ENCODE assay signal across 7 mouse cellular contexts in genomic region chr3:58982896-58983837, GRCm38 (mm10). TPM values are rescaled to one million over a fixed set of nuclear protein-coding genes. Genes with fewer than 3 reads are reported as not detected.
DNase-seq lines count a peak whose midpoint lies in the region; ATAC-seq lines count a peak whose summit lies in the region.

No protein-coding gene starts in this region.

- no peak overlapping the region for H3K4me3 ChIP-seq in intestine, embryonic 15.5 days (replicated peaks)
- H3K4me3 ChIP-seq in midbrain, embryonic 10.5 days: no peak overlapping the region

- intact Hi-C loops in left cerebral cortex, postnatal 10 days (cut with DNase I): loop anchor here (5.0 kb wide), 1 partner anchor 74 kb away; no protein-coding TSS in a partner anchor

- no peaks in the 10 kb centered on the region for H3K9me3 ChIP-seq in intestine, embryonic 15.5 days
- no peaks in the 10 kb centered on the region for H3K9me3 ChIP-seq in midbrain, embryonic 10.5 days (replicated peaks)

- H3K36me3 ChIP-seq in intestine, embryonic 15.5 days: no peaks in the 10 kb centered on the region
- H3K36me3 ChIP-seq in midbrain, embryonic 10.5 days: no peaks in the 10 kb centered on the region

- no peak overlapping the region for H3K27ac ChIP-seq in intestine, embryonic 15.5 days
- no peak overlapping the region for H3K27ac ChIP-seq in midbrain, embryonic 10.5 days (replicated peaks)

- 38% methylated on average over 15 of the region's 15 CpGs for WGBS in intestine, embryonic 15.5 days
- WGBS in midbrain, embryonic 10.5 days: 63% methylated on average over 15 of the region's 15 CpGs

- no peaks in the 10 kb centered on the region for H3K27me3 ChIP-seq in intestine, embryonic 15.5 days (replicated peaks)
- H3K27me3 ChIP-seq in midbrain, embryonic 10.5 days (ENCODE audit: low read depth, poor library complexity, severe bottlenecking): peaks cover 20% of the 10 kb centered on the region

- H3K9ac ChIP-seq in intestine, embryonic 15.5 days: no peak overlapping the region

- H3K4me2 ChIP-seq in intestine, embryonic 15.5 days (replicated peaks): peak overlapping the region; percentile 42; the same call in 1 of the 2 replicates

- DNase-seq in cerebellum, adult 9-11 months: peak; percentile 81
- peak; percentile 12 to 44 for DNase-seq in frontal cortex, postnatal 14 days (ENCODE audit: low spot score in 2 of 2)
- DNase-seq in left cerebral cortex, postnatal 10 days (ENCODE audit: extremely low spot score in 1 of 2, low spot score in 2 of 2): peak; percentile 65 to 77
- peak; percentile 36 for DNase-seq in midbrain, embryonic 10.5 days (ENCODE audit: low spot score)
- peak; percentile 56 for DNase-seq in right cerebral cortex, postnatal 4 days

- ATAC-seq in activated CD4-positive, CD25-positive, alpha-beta regulatory T cell, adult 4 months: peak; percentile 32
- 0 out of 2 replicates have a peak, but pooled peaks have one; percentile 47 for ATAC-seq in intestine, embryonic 15.5 days

- peaks cover 3% of the 10 kb centered on the region; the same call in 1 of the 2 replicates for H3K4me1 ChIP-seq in intestine, embryonic 15.5 days (replicated peaks)
- peaks cover 4% of the 10 kb centered on the region; the same call in 1 of the 2 replicates for H3K4me1 ChIP-seq in midbrain, embryonic 10.5 days

RNA-seq across cellular contexts. Expression of gene Med12l, which starts 22.5 kb away (rescaled TPM):
- under 1 TPM; 0.11 to 0.53 TPM for polyA plus RNA-seq in activated CD4-positive, CD25-positive, alpha-beta regulatory T cell, adult 4 months (2017; shearing (Covaris generic))
- polyA plus RNA-seq in intestine, embryonic 15.5 days (2015; fragmentation: Nextera tagmentation; extraction: Ambion mirVana): 1.1 and 1.5 TPM in 2 replicates
- 10 to 100 TPM; 30.0 to 30.3 TPM for total RNA-seq in left cerebral cortex, postnatal 10 days (2021)
- 2.3 and 2.7 TPM in 2 replicates for polyA plus RNA-seq in midbrain, embryonic 10.5 days (2016; fragmentation: Nextera tagmentation; extraction: Ambion mirVana)

Comparison
In these comparisons a context has a peak if more than half of its experiments do, and no peak if none do; other contexts are left out.
1. DNase-seq: peak in every context shown above with its lines; median percentile 81 in cerebellum, adult 9-11 months; 71 in left cerebral cortex, postnatal 10 days; 56 in right cerebral cortex, postnatal 4 days; 36 in midbrain, embryonic 10.5 days; 28 in frontal cortex, postnatal 14 days.